Mouse (Mus musculus): ENCODE measurements around the gene Tlnrd1. TPM values are rescaled to one million over a fixed set of nuclear protein-coding genes. Genes with fewer than 3 reads are reported as not detected.

The Tlnrd1 gene
- polyA plus RNA-seq, 1 experiment from 2014 or later, result 12.8 TPM

DNA sequence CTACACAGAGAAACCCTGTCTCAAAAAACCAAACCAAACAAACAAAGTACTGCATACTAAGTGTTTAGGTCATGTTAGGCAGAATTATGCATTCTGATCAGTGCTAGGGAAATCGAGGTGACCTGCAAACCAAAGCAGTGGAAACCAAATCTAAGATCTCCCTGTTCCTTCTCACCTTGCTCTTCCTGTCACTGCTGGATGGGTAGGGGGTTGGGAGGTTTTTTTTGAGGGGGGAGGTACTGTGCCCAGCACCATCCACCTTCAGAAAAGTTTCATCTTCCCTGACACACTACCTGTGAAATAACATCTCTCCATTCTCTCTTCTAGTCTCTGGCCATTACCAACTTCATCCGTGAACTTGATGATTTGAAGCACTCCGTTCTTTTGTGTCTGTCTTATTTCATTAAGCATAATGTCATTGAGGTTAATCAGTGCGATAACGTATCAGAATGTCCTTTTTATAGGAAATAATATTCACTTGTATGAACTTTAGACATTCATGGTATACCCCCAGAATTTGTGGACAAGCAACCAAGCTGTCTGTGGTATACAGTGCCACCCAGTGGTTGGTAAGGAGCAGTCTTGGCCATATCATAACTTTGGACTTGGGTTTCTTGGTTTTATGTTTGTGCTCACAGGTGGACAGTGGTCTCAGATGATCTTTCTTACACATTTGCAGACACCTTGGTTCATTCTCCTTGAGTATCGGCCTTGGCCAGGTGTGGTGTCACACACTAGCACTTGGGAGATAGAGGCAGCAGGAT, 2.4 kb upstream of the Tlnrd1 start:
- WGBS, result 95% methylated on average over 6 of the region's 6 CpGs
- Histone ChIP-seq H3K4me3 (replicated peaks; ENCODE audit: low read depth, low read length) (no peak overlapping the region), H3K9ac (ENCODE audit: low read depth, low read length) (no peak overlapping the region), H3K27me3 (ENCODE audit: insufficient read depth, low read length) (no peaks in the 10 kb centered on the region), H3K4me2 (ENCODE audit: low read length) (no peak overlapping the region), H3K9me3 (replicated peaks; ENCODE audit: low read length) (no peaks in the 10 kb centered on the region), H3K4me1 (replicated peaks; ENCODE audit: insufficient read depth, low read length) (peaks cover 10% of the 10 kb centered on the region), H3K27ac (no peak overlapping the region), H3K36me3 (ENCODE audit: insufficient read depth, low read length) (no peaks in the 10 kb centered on the region)
- DNase-seq (ENCODE audit: low spot score), result peak; percentile 26
- ATAC-seq (replicated peaks; ENCODE audit: low FRiP score, low read depth), result no peak
- peak; percentile 67 for TF ChIP-seq CTCF (IDR thresholded peaks at IDR 0.05; ENCODE audit: low read depth)

DNA sequence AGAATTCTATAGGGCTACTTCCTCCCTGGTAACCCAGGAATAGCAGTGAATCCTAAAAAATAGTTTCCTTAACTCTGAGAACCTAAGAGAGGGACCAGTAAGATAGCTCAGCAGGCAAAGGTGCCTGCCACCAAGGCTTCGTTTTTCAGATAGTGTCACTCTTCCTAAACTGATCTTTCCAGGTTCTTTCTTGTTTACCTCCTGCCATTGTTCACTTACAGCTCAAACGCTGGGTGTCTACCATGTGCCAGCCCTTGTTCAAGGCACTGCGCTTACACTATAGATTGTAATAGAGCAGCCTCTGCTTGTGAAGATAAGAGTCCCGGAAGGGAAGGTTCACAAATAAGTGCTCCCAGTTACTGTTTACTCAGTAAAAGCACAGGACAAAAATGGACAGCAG, 1.7 kb upstream of the Tlnrd1 start:
- ATAC-seq (replicated peaks; ENCODE audit: low FRiP score, low read depth) (no peak), DNase-seq (ENCODE audit: low spot score) (no peak)
- no peak overlapping the region for H3K4me2 ChIP-seq (ENCODE audit: low read length)
- no peaks in the 10 kb centered on the region for H3K9me3 ChIP-seq (replicated peaks; ENCODE audit: low read length)
- WGBS, result 93% methylated on average over 4 of the region's 4 CpGs
- no peaks in the 10 kb centered on the region for H3K36me3 ChIP-seq (ENCODE audit: insufficient read depth, low read length)
- no peaks in the 10 kb centered on the region for H3K27me3 ChIP-seq (ENCODE audit: insufficient read depth, low read length)
- no peak for TF ChIP-seq CTCF (IDR thresholded peaks at IDR 0.05; ENCODE audit: low read depth)
- no peak overlapping the region for H3K27ac ChIP-seq
- no peak overlapping the region for H3K9ac ChIP-seq (ENCODE audit: low read depth, low read length)
- peaks cover 10% of the 10 kb centered on the region for H3K4me1 ChIP-seq (replicated peaks; ENCODE audit: insufficient read depth, low read length)
- no peak overlapping the region for H3K4me3 ChIP-seq (replicated peaks; ENCODE audit: low read depth, low read length)

DNA sequence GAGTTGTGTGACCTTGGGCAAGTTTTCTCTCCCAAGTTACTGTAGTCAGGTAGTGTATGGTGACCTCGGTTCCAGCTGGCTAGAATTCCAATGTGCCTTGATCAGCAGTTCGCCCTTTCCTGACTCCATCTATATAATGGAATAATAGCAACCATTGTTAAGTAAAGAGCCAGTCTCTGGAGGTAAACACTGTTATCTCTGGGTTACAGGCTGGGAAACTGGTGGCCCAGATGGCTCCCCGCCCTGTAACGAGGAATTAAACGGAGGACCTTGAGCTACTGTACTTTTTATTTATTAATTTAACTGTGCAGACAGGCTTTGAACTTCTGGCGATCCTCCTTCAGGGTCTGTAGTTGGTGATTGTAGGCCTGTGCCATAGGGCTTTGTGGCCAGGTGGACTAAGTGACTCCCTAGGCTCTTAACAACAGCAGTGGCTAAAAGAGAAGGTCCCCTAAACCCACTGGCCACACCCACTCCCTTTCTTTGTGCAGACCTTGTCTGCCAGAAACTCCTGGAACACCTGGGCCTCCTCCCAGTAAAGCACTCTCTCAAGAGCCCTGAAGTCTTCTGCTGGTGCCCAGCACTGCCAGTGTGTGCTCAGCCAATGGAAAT, 922 bp upstream of the Tlnrd1 start:
- H3K9me3 ChIP-seq (replicated peaks; ENCODE audit: low read length), result no peaks in the 10 kb centered on the region
- ATAC-seq (replicated peaks; ENCODE audit: low FRiP score, low read depth) (no peak), DNase-seq (ENCODE audit: low spot score) (peak; percentile 28)
- peak overlapping the region; percentile 87 for H3K9ac ChIP-seq (ENCODE audit: low read depth, low read length)
- 39% methylated on average over 6 of the region's 6 CpGs for WGBS
- H3K4me2 ChIP-seq (ENCODE audit: low read length), result peak overlapping the region; percentile 91
- peak overlapping the region; percentile 65 for H3K4me3 ChIP-seq (replicated peaks; ENCODE audit: low read depth, low read length)
- no peaks in the 10 kb centered on the region for H3K36me3 ChIP-seq (ENCODE audit: insufficient read depth, low read length)
- H3K4me1 ChIP-seq (replicated peaks; ENCODE audit: insufficient read depth, low read length), result peaks cover 10% of the 10 kb centered on the region
- peak overlapping the region; percentile 97 for H3K27ac ChIP-seq
- H3K27me3 ChIP-seq (ENCODE audit: insufficient read depth, low read length), result no peaks in the 10 kb centered on the region
- TF ChIP-seq CTCF (IDR thresholded peaks at IDR 0.05; ENCODE audit: low read depth), result no peak

DNA sequence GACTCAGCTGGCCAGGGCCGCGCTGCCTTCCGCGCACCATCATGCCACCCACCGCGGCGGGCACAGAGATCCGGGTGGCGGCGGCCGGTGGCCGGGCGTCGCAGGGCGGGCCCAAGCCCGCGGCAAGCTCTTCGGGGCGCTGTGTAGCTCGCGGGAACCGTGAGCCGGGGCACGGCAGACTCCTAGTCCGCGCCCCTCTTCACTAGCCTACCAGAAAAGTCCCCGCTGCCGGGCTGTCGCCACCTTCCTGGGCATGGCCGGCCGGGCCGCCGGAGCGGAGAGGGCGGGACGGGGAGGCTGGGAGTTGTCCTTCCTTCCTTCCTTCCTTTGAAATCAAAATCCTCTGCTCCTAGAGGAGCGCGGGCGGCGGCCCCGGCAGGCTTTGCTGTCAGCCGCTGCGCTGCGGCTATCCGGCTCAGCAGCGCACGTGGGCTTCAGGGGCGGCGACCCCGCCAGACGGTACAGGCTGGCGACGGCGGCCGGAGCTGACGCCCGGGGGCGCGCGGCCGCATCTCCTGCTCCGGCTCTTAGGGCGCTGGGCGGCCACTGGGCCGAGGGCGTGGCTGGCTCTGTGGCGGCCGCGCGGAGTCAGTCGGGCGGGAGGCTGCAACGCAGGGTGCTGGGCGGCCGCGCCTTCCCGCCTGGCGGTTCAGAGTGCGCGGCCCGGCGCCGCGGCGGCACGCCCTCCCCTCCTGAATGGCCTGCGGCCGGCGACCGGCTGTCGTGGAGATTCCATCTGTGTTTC, 657 bp downstream of the Tlnrd1 start:
- Histone ChIP-seq H3K4me1 (replicated peaks; ENCODE audit: insufficient read depth, low read length) (peaks cover 13% of the 10 kb centered on the region), H3K36me3 (ENCODE audit: insufficient read depth, low read length) (no peaks in the 10 kb centered on the region), H3K4me2 (ENCODE audit: low read length) (peak overlapping the region; percentile 91), H3K27me3 (ENCODE audit: insufficient read depth, low read length) (no peaks in the 10 kb centered on the region), H3K27ac (peak overlapping the region; percentile 97), H3K4me3 (replicated peaks; ENCODE audit: low read depth, low read length) (peak overlapping the region; percentile 65), H3K9me3 (replicated peaks; ENCODE audit: low read length) (no peaks in the 10 kb centered on the region), H3K9ac (ENCODE audit: low read depth, low read length) (peak overlapping the region; percentile 87)
- WGBS, result under 1% methylated on average over 88 of the region's 91 CpGs
- TF ChIP-seq CTCF (IDR thresholded peaks at IDR 0.05; ENCODE audit: low read depth), result no peak
- DNase-seq (ENCODE audit: low spot score) (peak; percentile 82), ATAC-seq (replicated peaks; ENCODE audit: low FRiP score, low read depth) (peak; percentile 84)

DNA sequence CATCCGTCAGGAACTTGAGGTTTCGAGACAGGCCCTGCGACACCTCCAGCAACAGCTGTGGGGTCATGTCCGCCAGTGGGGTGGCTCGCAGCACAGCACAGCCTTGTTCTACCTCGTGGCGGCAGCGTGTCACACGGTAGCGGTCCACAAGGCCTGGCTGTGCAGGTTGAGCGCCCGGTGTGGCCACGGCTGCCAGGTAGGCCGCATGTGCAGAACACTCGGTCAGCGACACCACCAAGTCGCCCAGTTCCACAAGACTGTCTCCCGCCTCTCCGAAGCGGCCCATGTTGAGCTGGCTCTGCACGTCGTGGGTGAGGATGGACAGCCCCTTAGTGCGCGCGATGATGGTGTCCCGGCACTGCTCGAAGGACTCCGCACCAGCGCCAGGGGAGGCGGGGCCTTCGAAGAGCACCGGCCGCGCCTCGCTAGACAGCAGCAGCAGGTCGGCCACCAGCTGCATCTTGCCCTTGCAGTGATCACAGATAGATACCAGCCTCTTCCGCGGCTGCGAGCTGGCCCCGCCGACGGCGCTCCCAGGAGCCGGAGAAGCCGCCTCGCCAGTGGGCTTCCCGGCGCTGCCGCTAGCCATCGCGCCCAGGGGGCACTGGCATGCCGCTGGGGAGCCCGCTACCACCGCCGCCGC, 1.4 kb downstream of the Tlnrd1 start:
- H3K27me3 ChIP-seq (ENCODE audit: insufficient read depth, low read length), result no peaks in the 10 kb centered on the region
- peak overlapping the region; percentile 87 for H3K9ac ChIP-seq (ENCODE audit: low read depth, low read length)
- H3K4me3 ChIP-seq (replicated peaks; ENCODE audit: low read depth, low read length), result peak overlapping the region; percentile 65
- peak overlapping the region; percentile 91 for H3K4me2 ChIP-seq (ENCODE audit: low read length)
- no peaks in the 10 kb centered on the region for H3K9me3 ChIP-seq (replicated peaks; ENCODE audit: low read length)
- ATAC-seq (replicated peaks; ENCODE audit: low FRiP score, low read depth) (peak; percentile 33), DNase-seq (ENCODE audit: low spot score) (peak; percentile 66)
- TF ChIP-seq CTCF (IDR thresholded peaks at IDR 0.05; ENCODE audit: low read depth), result no peak
- 0 out of 2 replicates have a peak, but pooled peaks cover under 1% of the 10 kb centered on the region for H3K36me3 ChIP-seq (ENCODE audit: insufficient read depth, low read length)
- peak overlapping the region; percentile 97 for H3K27ac ChIP-seq
- WGBS, result 14% methylated on average over 54 of the region's 56 CpGs
- H3K4me1 ChIP-seq (replicated peaks; ENCODE audit: insufficient read depth, low read length), result peaks cover 16% of the 10 kb centered on the region

DNA sequence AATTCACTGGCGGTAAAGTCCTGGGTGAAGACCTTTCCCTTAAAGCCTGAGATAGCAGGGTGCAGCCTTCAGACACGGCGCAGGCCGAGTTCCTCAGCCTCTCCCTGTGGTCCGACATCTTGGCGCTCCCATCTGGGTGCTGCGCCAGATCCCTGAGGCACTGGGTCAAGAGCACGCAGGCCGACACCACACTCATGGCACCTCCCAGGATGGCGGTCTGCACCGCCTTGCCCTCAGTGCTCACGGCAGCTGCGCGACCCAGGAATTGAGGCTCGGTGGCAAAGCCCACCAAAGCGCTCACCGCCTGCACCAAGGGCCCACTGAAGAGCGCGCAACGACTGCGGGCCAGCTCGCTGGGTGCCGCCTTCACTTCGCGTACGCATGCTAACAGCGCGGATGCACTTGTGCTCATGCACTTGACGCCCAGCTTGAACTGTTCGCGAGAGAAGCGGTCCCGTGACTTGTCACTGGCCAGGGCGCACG, 1.9 kb downstream of the Tlnrd1 start:
- Histone ChIP-seq H3K4me1 (replicated peaks; ENCODE audit: insufficient read depth, low read length) (peaks cover 16% of the 10 kb centered on the region), H3K4me3 (replicated peaks; ENCODE audit: low read depth, low read length) (peak overlapping the region; percentile 65), H3K27ac (peak overlapping the region; percentile 97), H3K9me3 (replicated peaks; ENCODE audit: low read length) (no peaks in the 10 kb centered on the region), H3K27me3 (ENCODE audit: insufficient read depth, low read length) (no peaks in the 10 kb centered on the region), H3K36me3 (ENCODE audit: insufficient read depth, low read length) (0 out of 2 replicates have a peak, but pooled peaks cover 3% of the 10 kb centered on the region), H3K4me2 (ENCODE audit: low read length) (peak overlapping the region; percentile 91), H3K9ac (ENCODE audit: low read depth, low read length) (peak overlapping the region; percentile 87)
- DNase-seq (ENCODE audit: low spot score) (no peak), ATAC-seq (replicated peaks; ENCODE audit: low FRiP score, low read depth) (no peak)
- TF ChIP-seq CTCF (IDR thresholded peaks at IDR 0.05; ENCODE audit: low read depth), result no peak
- WGBS, result 83% methylated on average over 35 of the region's 35 CpGs
